Mouse (Mus musculus) megakaryocyte, embryonic 14.5 days (primary cell): ENCODE results near the gene Snx29. TPM values are rescaled to one million over a fixed set of nuclear protein-coding genes. Genes with fewer than 3 reads are reported as not detected.

Source experiments
- H3K27me3 ChIP-seq: replicated peaks from 2 replicates; pipeline ENCODE3; 2012; ENCODE audit warnings: inconsistent platforms
- H3K36me3 ChIP-seq: replicated peaks from 2 replicates; pipeline ENCODE3; 2012; ENCODE audit warnings: low read length, inconsistent platforms, mixed read lengths
- H3K4me1 ChIP-seq: 2 replicates; pipeline ENCODE4 v1.6.1; 2012; ENCODE audit warnings: inconsistent platforms
- H3K4me3 ChIP-seq: replicated peaks from 2 replicates; pipeline ENCODE3; 2012; ENCODE audit warnings: moderate library complexity, mild to moderate bottlenecking, inconsistent platforms
- H3K9me3 ChIP-seq: 2 replicates; pipeline ENCODE4 v1.6.1; 2012; ENCODE audit warnings: inconsistent platforms
- FLI1 ChIP-seq: IDR thresholded peaks from 2 replicates; pipeline ENCODE4 v1.6.1; 2012; ENCODE audit warnings: low read length, inconsistent platforms, mixed read lengths
- GATA1 ChIP-seq: IDR thresholded peaks from 3 replicates; pipeline ENCODE4 v1.6.1; 2012; ENCODE audit warnings: mixed read lengths, low read length, inconsistent platforms, borderline replicate concordance
- polyA plus RNA-seq: library from polyadenylated mRNA; stranded (reverse); fragments of >175 nt; gene quantifications from 2 replicates; pipeline ENCODE4 v1.2.3, GENCODE M21; 2012; ENCODE audit warnings: low replicate concordance; ENCODE audit not compliant: insufficient read depth

Gene Snx29
- polyA plus RNA-seq, 1 experiment, result 3.9 TPM

GRCm38 (mm10) chr16:11380871-11381270 lies 58.2 kb downstream of the Snx29 start:
- peaks cover 5% of the 10 kb centered on the region; the same call in 1 of the 2 replicates for H3K9me3 ChIP-seq
- peaks cover 39% of the 10 kb centered on the region for H3K36me3 ChIP-seq
- no peak for TF ChIP-seq FLI1
- TF ChIP-seq GATA1, result no peak
- H3K27me3 ChIP-seq, result peaks cover 2% of the 10 kb centered on the region
- peaks cover 32% of the 10 kb centered on the region for H3K4me1 ChIP-seq
- no peak overlapping the region for H3K4me3 ChIP-seq

DNA sequence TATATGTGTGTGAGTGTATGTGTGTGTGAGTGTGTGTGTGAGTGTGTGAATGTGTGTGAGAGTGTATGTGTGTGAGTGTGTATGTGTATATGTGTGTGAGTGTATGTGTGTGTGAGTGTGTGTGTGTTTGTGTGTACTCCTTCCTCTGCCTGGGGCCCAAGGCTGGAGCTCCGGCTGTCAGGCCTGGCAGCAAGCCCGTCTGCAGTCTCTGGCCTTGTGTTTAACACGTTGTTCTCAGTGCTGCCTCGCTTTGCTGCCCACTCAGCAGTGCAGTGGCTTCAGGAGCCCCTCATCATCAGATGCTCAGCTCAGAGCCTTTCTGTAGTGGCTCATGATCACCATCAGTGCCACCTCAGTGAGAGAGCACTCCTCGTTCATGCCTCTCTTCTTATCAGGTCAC lies 61.7 kb downstream of the Snx29 start:
- H3K36me3 ChIP-seq, result peaks cover 28% of the 10 kb centered on the region
- peaks cover 5% of the 10 kb centered on the region; the same call in 1 of the 2 replicates for H3K9me3 ChIP-seq
- no peaks in the 10 kb centered on the region for H3K27me3 ChIP-seq
- H3K4me1 ChIP-seq, result peaks cover 24% of the 10 kb centered on the region
- no peak for TF ChIP-seq GATA1
- H3K4me3 ChIP-seq, result no peak overlapping the region

GRCm38 (mm10) chr16:11385150-11385549 lies 62.4 kb downstream of the Snx29 start:
- peaks cover 25% of the 10 kb centered on the region for H3K4me1 ChIP-seq

DNA sequence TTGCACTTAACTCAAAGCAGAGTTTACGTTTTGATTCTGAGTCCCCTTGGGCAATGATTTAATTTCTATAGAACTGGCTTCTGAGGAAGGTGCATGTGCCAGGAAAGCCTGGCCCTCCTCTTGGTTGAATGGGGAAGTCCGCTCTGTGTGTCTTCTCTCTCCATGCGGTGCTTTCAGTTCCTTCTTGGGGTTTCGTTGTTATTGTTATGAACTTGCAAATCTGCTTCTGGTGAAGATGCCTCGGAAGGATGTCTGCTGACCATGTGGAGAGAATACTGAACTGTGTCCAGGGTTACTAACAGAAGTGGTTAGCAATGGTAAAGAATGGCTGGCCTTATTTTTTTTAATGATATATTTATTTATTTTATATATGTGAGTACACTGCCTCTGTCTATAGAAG lies 63.1 kb downstream of the Snx29 start:
- Histone ChIP-seq H3K4me3 (no peak overlapping the region), H3K27me3 (no peaks in the 10 kb centered on the region), H3K36me3 (peaks cover 29% of the 10 kb centered on the region), H3K9me3 (peaks cover 5% of the 10 kb centered on the region; the same call in 1 of the 2 replicates), H3K4me1 (peaks cover 25% of the 10 kb centered on the region)
- TF ChIP-seq GATA1, result no peak
- TF ChIP-seq FLI1, result no peak

More at GRCm38 (mm10) chr16:11385150-11385549, 62.4 kb downstream of the Snx29 start:
- no peak for TF ChIP-seq GATA1
- no peak for TF ChIP-seq FLI1
- Histone ChIP-seq H3K27me3 (no peaks in the 10 kb centered on the region), H3K4me3 (no peak overlapping the region), H3K36me3 (peaks cover 30% of the 10 kb centered on the region), H3K9me3 (peaks cover 5% of the 10 kb centered on the region; the same call in 1 of the 2 replicates)

- peaks cover 26% of the 10 kb centered on the region for H3K36me3 ChIP-seq
- peaks cover 25% of the 10 kb centered on the region for H3K4me1 ChIP-seq
- no peak overlapping the region for H3K4me3 ChIP-seq
- H3K9me3 ChIP-seq, result peaks cover 3% of the 10 kb centered on the region; the same call in 1 of the 2 replicates
- TF ChIP-seq GATA1 (no peak), FLI1 (no peak)
- no peaks in the 10 kb centered on the region for H3K27me3 ChIP-seq
These were observed 63.5 kb downstream of the Snx29 start for GRCm38 (mm10) chr16:11386221-11386620.

- Histone ChIP-seq H3K36me3 (peaks cover 18% of the 10 kb centered on the region), H3K9me3 (no peaks in the 10 kb centered on the region), H3K4me3 (no peak overlapping the region), H3K27me3 (no peaks in the 10 kb centered on the region), H3K4me1 (peaks cover 33% of the 10 kb centered on the region)
- TF ChIP-seq FLI1 (no peak), GATA1 (no peak)
These were observed 65.4 kb downstream of the Snx29 start for GRCm38 (mm10) chr16:11388085-11388484.

GRCm38 (mm10) chr16:11389324-11389723 lies 66.6 kb downstream of the Snx29 start:
- Histone ChIP-seq H3K9me3 (no peaks in the 10 kb centered on the region), H3K36me3 (peaks cover 18% of the 10 kb centered on the region), H3K27me3 (no peaks in the 10 kb centered on the region), H3K4me3 (no peak overlapping the region), H3K4me1 (peaks cover 31% of the 10 kb centered on the region)
- TF ChIP-seq GATA1 (no peak), FLI1 (no peak)

DNA sequence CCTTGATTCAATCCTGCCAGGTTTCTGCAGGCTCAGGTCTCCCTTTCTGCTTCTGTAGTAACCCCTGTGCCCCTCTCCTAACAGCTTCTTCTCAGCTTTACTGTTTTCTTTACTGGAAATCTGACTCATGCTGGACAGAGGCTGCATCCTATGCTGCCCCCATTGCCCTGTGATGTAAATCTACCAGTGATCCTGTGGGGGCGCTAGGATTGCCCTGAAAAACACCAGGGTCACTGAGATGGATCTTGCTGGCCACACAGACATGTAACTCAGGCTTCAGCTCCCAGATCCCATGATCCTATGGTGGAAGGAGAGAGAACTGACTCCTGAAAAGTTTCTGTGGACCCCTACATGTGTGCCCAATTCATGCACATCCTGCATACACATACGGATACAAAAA lies 73.9 kb downstream of the Snx29 start:
- peaks cover 11% of the 10 kb centered on the region for H3K4me1 ChIP-seq
- no peaks in the 10 kb centered on the region for H3K27me3 ChIP-seq
- no peaks in the 10 kb centered on the region for H3K9me3 ChIP-seq
- H3K36me3 ChIP-seq, result peaks cover 44% of the 10 kb centered on the region
- TF ChIP-seq GATA1 (no peak), FLI1 (no peak)
- no peak overlapping the region for H3K4me3 ChIP-seq

- Histone ChIP-seq H3K4me1 (peaks cover 3% of the 10 kb centered on the region; the same call in 1 of the 2 replicates), H3K36me3 (peaks cover 67% of the 10 kb centered on the region), H3K27me3 (no peaks in the 10 kb centered on the region), H3K4me3 (no peak overlapping the region), H3K9me3 (no peaks in the 10 kb centered on the region)
- TF ChIP-seq FLI1, result no peak
- TF ChIP-seq GATA1, result no peak
These were observed 76.7 kb downstream of the Snx29 start for GRCm38 (mm10) chr16:11399386-11399785.

- peaks cover 73% of the 10 kb centered on the region for H3K36me3 ChIP-seq
- H3K4me1 ChIP-seq, result peaks cover 3% of the 10 kb centered on the region; the same call in 1 of the 2 replicates
- no peaks in the 10 kb centered on the region for H3K27me3 ChIP-seq
- no peaks in the 10 kb centered on the region for H3K9me3 ChIP-seq
- no peak overlapping the region for H3K4me3 ChIP-seq
- TF ChIP-seq GATA1 (no peak), FLI1 (no peak)
These were observed 77.3 kb downstream of the Snx29 start for GRCm38 (mm10) chr16:11399845-11400565.
